Mouse (Mus musculus): ENCODE measurements around the gene Hmga1b. TPM values are rescaled to one million over a fixed set of nuclear protein-coding genes. Genes with fewer than 3 reads are reported as not detected.
A peak's percentile ranks its signal among the peaks of the same experiment; 100 is the strongest.

Gene Hmga1b
- polyA plus RNA-seq, 1 experiment: 130 TPM

- Histone ChIP-seq H3K36me3 (ENCODE audit: control insufficient read depth, insufficient read depth) (no peaks in the 10 kb centered on the region), H3ac (ENCODE audit: control insufficient read depth, insufficient read length) (peak overlapping the region; percentile 62), H3K4me3 (peak overlapping the region; percentile 79), H3K4me2 (ENCODE audit: low read depth) (peak overlapping the region; percentile 79), H3K27me3 (ENCODE audit: control insufficient read depth, insufficient read depth, insufficient read length) (no peaks in the 10 kb centered on the region), H3K79me2 (ENCODE audit: control insufficient read depth, insufficient read depth) (peaks cover 16% of the 10 kb centered on the region)
- TF ChIP-seq MYOG (IDR thresholded peaks at IDR 0.05; ENCODE audit: control insufficient read depth in 1 of 3, insufficient read depth in 1 of 3, insufficient read length in 2 of 3, low read depth in 2 of 3) (no peak), E2F4 (IDR thresholded peaks at IDR 0.05; ENCODE audit: insufficient read depth) (no peak), POLR2AphosphoS2 (IDR thresholded peaks at IDR 0.05; ENCODE audit: insufficient read length, low read depth) (no peak), TCF3 (IDR thresholded peaks at IDR 0.05; ENCODE audit: insufficient read length, low read depth) (no peak), TCF12 (IDR thresholded peaks at IDR 0.05; ENCODE audit: insufficient read depth, poor library complexity, severe bottlenecking) (no peak), CEBPB (IDR thresholded peaks at IDR 0.05; ENCODE audit: insufficient read depth, poor library complexity, severe bottlenecking) (no peak), POLR2A (IDR thresholded peaks at IDR 0.05; ENCODE audit: insufficient read length, low read depth) (no peak), MYOD1 (IDR thresholded peaks at IDR 0.05; ENCODE audit: control insufficient read depth in 1 of 3, insufficient read length in 2 of 3, low read depth in 2 of 3) (no peak), SRF (IDR thresholded peaks at IDR 0.05; ENCODE audit: control insufficient read depth, insufficient read length, low read depth) (no peak), MAX (IDR thresholded peaks at IDR 0.05; ENCODE audit: low read depth) (no peak), USF1 (IDR thresholded peaks at IDR 0.05; ENCODE audit: low read depth) (no peak), REST (IDR thresholded peaks at IDR 0.05; ENCODE audit: insufficient read depth, insufficient read length) (no peak)
Measured at GRCm38 (mm10) chr11:120796614-120796946, 34.0 kb downstream of the Hmga1b start.

GRCm38 (mm10) chr11:120798244-120798643 is 35.6 kb downstream of the Hmga1b start:
- Histone ChIP-seq H3K27me3 (ENCODE audit: control insufficient read depth, insufficient read depth, insufficient read length) (no peaks in the 10 kb centered on the region), H3K4me3 (no peak overlapping the region), H3K36me3 (ENCODE audit: control insufficient read depth, insufficient read depth) (no peaks in the 10 kb centered on the region), H3K79me2 (ENCODE audit: control insufficient read depth, insufficient read depth) (peaks cover 16% of the 10 kb centered on the region), H3ac (ENCODE audit: control insufficient read depth, insufficient read length) (no peak overlapping the region), H3K4me2 (ENCODE audit: low read depth) (no peak overlapping the region)
- no peak for TF ChIP-seq TCF12 (IDR thresholded peaks at IDR 0.05; ENCODE audit: insufficient read depth, poor library complexity, severe bottlenecking)
- no peak for TF ChIP-seq SRF (IDR thresholded peaks at IDR 0.05; ENCODE audit: control insufficient read depth, insufficient read length, low read depth)
- no peak for TF ChIP-seq E2F4 (IDR thresholded peaks at IDR 0.05; ENCODE audit: insufficient read depth)
- TF ChIP-seq MYOD1 (IDR thresholded peaks at IDR 0.05; ENCODE audit: control insufficient read depth in 1 of 3, insufficient read length in 2 of 3, low read depth in 2 of 3): no peak
- TF ChIP-seq CEBPB (IDR thresholded peaks at IDR 0.05; ENCODE audit: insufficient read depth, poor library complexity, severe bottlenecking): no peak
- TF ChIP-seq MYOG (IDR thresholded peaks at IDR 0.05; ENCODE audit: control insufficient read depth in 1 of 3, insufficient read depth in 1 of 3, insufficient read length in 2 of 3, low read depth in 2 of 3): no peak
- no peak for TF ChIP-seq USF1 (IDR thresholded peaks at IDR 0.05; ENCODE audit: low read depth)
- TF ChIP-seq POLR2A (IDR thresholded peaks at IDR 0.05; ENCODE audit: insufficient read length, low read depth): no peak
- no peak for TF ChIP-seq MAX (IDR thresholded peaks at IDR 0.05; ENCODE audit: low read depth)

GRCm38 (mm10) chr11:120799316-120799890 is 36.8 kb downstream of the Hmga1b start:
- peak overlapping the region; percentile 65 for H3K4me2 ChIP-seq (ENCODE audit: low read depth)
- TF ChIP-seq POLR2AphosphoS2 (IDR thresholded peaks at IDR 0.05; ENCODE audit: insufficient read length, low read depth) (no peak), POLR2A (IDR thresholded peaks at IDR 0.05; ENCODE audit: insufficient read length, low read depth) (no peak), MYOD1 (IDR thresholded peaks at IDR 0.05; ENCODE audit: control insufficient read depth in 1 of 3, insufficient read length in 2 of 3, low read depth in 2 of 3) (no peak), CEBPB (IDR thresholded peaks at IDR 0.05; ENCODE audit: insufficient read depth, poor library complexity, severe bottlenecking) (no peak), TCF3 (IDR thresholded peaks at IDR 0.05; ENCODE audit: insufficient read length, low read depth) (no peak)
- H3K27me3 ChIP-seq (ENCODE audit: control insufficient read depth, insufficient read depth, insufficient read length): no peaks in the 10 kb centered on the region
- H3K4me3 ChIP-seq: no peak overlapping the region
- H3ac ChIP-seq (ENCODE audit: control insufficient read depth, insufficient read length): no peak overlapping the region
- no peaks in the 10 kb centered on the region for H3K36me3 ChIP-seq (ENCODE audit: control insufficient read depth, insufficient read depth)
- H3K79me2 ChIP-seq (ENCODE audit: control insufficient read depth, insufficient read depth): peaks cover 16% of the 10 kb centered on the region

- no peak overlapping the region for H3K4me3 ChIP-seq
- no peaks in the 10 kb centered on the region for H3K36me3 ChIP-seq (ENCODE audit: control insufficient read depth, insufficient read depth)
- peak overlapping the region; percentile 65 for H3K4me2 ChIP-seq (ENCODE audit: low read depth)
- H3K79me2 ChIP-seq (ENCODE audit: control insufficient read depth, insufficient read depth): peaks cover 8% of the 10 kb centered on the region
- no peaks in the 10 kb centered on the region for H3K27me3 ChIP-seq (ENCODE audit: control insufficient read depth, insufficient read depth, insufficient read length)
- TF ChIP-seq USF1 (IDR thresholded peaks at IDR 0.05; ENCODE audit: low read depth): peak; percentile 100
- TF ChIP-seq MAX (IDR thresholded peaks at IDR 0.05; ENCODE audit: low read depth): no peak
- peak; percentile 57 for TF ChIP-seq POLR2A (IDR thresholded peaks at IDR 0.05; ENCODE audit: insufficient read length, low read depth)
- TF ChIP-seq POLR2AphosphoS2 (IDR thresholded peaks at IDR 0.05; ENCODE audit: insufficient read length, low read depth): peak; percentile 28
- H3ac ChIP-seq (ENCODE audit: control insufficient read depth, insufficient read length): no peak overlapping the region
Measured at GRCm38 (mm10) chr11:120800061-120800904, 37.7 kb downstream of the Hmga1b start.

- Histone ChIP-seq H3K36me3 (ENCODE audit: control insufficient read depth, insufficient read depth) (peaks cover 26% of the 10 kb centered on the region), H3K79me2 (ENCODE audit: control insufficient read depth, insufficient read depth) (no peaks in the 10 kb centered on the region), H3K4me2 (ENCODE audit: low read depth) (no peak overlapping the region), H3K27me3 (ENCODE audit: control insufficient read depth, insufficient read depth, insufficient read length) (no peaks in the 10 kb centered on the region), H3K4me3 (no peak overlapping the region), H3ac (ENCODE audit: control insufficient read depth, insufficient read length) (no peak overlapping the region)
- peak; percentile 79 for TF ChIP-seq POLR2AphosphoS2 (IDR thresholded peaks at IDR 0.05; ENCODE audit: insufficient read length, low read depth)
- no peak for TF ChIP-seq REST (IDR thresholded peaks at IDR 0.05; ENCODE audit: insufficient read depth, insufficient read length)
- TF ChIP-seq MYOG (IDR thresholded peaks at IDR 0.05; ENCODE audit: control insufficient read depth in 1 of 3, insufficient read depth in 1 of 3, insufficient read length in 2 of 3, low read depth in 2 of 3): no peak
Measured at GRCm38 (mm10) chr11:120804274-120804673, 41.7 kb downstream of the Hmga1b start.

Measured in myocyte (in vitro differentiated cells).